Mouse (Mus musculus): ENCODE measurements around the gene Polr3e.

DNA sequence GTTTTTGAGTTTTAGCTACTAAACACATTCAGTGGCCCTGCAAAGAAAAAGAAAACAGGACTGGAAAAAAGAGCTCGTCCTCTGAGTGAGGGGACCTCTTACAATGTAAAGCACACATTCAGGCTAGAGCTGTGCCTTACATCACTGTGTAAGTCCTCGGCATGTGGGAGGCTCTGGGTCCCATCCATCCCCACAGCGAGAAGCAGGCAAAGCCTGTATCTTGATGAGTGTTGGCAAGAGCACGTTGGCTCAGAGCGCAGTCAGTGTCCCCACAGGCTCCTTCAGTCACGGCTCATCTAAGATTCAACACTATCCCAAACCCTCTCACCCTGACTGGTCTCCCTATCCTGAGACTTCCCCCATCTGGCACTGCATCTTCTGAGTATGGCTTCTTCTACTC lies 39.3 kb upstream of the Polr3e start:
- no peak for TF ChIP-seq POLR2A (IDR thresholded peaks at IDR 0.05; ENCODE audit: insufficient read length, low read depth)
- TF ChIP-seq POLR2AphosphoS2 (IDR thresholded peaks at IDR 0.05; ENCODE audit: insufficient read length, low read depth) = no peak
- no peak for TF ChIP-seq TCF12 (IDR thresholded peaks at IDR 0.05; ENCODE audit: insufficient read depth, poor library complexity, severe bottlenecking)
- no peak for TF ChIP-seq MYOD1 (IDR thresholded peaks at IDR 0.05; ENCODE audit: control insufficient read depth in 1 of 3, insufficient read length in 2 of 3, low read depth in 2 of 3)
- no peak for TF ChIP-seq USF1 (IDR thresholded peaks at IDR 0.05; ENCODE audit: low read depth)
- TF ChIP-seq E2F4 (IDR thresholded peaks at IDR 0.05; ENCODE audit: insufficient read depth) = no peak
- no peak for TF ChIP-seq REST (IDR thresholded peaks at IDR 0.05; ENCODE audit: insufficient read depth, insufficient read length)
- TF ChIP-seq MAX (IDR thresholded peaks at IDR 0.05; ENCODE audit: low read depth) = no peak
- TF ChIP-seq CEBPB (IDR thresholded peaks at IDR 0.05; ENCODE audit: insufficient read depth, poor library complexity, severe bottlenecking) = no peak
